Mouse (Mus musculus): ENCODE data around the gene Ppp1r3c.

Gene Ppp1r3c

GRCm38 (mm10) chr19:36716221-36716620 lies 20.2 kb downstream of the Ppp1r3c start:
- DNase-seq (ENCODE audit: low spot score): no peak

GRCm38 (mm10) chr19:36715591-36715990 lies 20.9 kb downstream of the Ppp1r3c start:
- DNase-seq (ENCODE audit: low spot score): no peak

GRCm38 (mm10) chr19:36714492-36714891 lies 22.0 kb downstream of the Ppp1r3c start:
- no peak for DNase-seq (ENCODE audit: low spot score)

- DNase-seq (ENCODE audit: low spot score): no peak
These were observed 23.4 kb downstream of the Ppp1r3c start for GRCm38 (mm10) chr19:36713092-36713491.

DNA sequence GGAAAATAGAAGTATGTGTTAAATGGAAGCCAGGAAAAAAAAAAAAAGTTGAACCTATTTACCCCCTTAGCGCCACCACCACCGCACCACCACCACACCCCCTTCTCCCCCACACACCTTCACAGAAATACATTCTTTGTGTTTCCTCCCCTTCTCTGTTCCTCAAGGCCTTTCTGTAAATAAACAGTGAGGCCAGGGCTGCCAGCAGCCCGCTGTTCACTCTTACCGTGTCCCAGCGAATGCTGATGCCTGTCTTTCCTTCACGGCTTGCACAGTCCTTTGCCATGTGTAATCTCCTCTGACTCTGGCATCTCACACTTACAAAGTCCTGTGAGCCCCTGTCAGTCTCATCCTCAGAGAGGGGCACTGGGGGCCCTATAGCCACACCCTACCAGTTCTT lies 30.3 kb downstream of the Ppp1r3c start:
- DNase-seq (ENCODE audit: low spot score): no peak

- DNase-seq (ENCODE audit: low spot score): no peak
These were observed 30.9 kb downstream of the Ppp1r3c start for GRCm38 (mm10) chr19:36705286-36706146.

- no peak for DNase-seq (ENCODE audit: low spot score)
These were observed 31.7 kb downstream of the Ppp1r3c start for GRCm38 (mm10) chr19:36704763-36705162.

GRCm38 (mm10) chr19:36701809-36702622 lies 34.4 kb downstream of the Ppp1r3c start:
- DNase-seq (ENCODE audit: low spot score): no peak

GRCm38 (mm10) chr19:36701366-36701765 lies 35.1 kb downstream of the Ppp1r3c start:
- no peak for DNase-seq (ENCODE audit: low spot score)

DNA sequence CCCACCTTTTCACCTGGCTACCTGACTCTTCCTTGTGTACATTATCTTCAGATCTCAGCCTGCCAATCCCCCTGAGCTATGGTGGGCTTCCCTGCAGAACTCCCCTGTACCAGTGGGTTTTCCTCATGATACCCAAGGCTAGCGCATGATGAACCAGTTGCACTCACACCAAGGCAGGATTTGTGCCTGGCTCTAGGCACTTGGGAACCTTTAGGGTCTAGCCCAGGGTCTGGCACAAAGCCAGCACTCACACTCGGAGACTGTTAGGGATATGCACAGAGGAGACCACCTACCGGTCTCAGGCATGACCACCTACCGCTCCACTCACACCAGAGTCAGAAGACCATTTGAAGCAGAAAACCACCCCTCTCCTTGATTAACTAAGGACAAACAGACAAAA lies 35.5 kb downstream of the Ppp1r3c start:
- no peak for DNase-seq (ENCODE audit: low spot score)

GRCm38 (mm10) chr19:36699151-36699550 lies 37.3 kb downstream of the Ppp1r3c start:
- no peak for DNase-seq (ENCODE audit: low spot score)

DNA sequence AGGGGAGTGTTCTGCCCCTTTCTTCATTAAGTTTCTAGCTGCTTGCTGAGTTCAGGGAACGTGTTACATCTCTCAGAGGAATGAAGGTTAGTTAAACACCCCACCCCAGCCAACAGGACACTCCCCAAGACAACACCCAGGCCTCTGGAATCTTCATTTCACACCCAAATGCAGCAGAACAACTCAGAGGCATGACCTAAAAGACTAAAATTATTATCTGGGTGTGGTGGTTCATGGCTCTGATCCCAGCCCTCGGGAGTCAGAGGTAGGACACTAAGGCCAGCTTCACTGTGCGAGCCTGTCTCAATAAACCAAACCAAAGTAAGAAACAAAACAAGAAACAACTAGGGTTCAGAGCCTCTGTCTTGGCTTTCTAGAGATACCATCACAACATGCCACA lies 38.3 kb downstream of the Ppp1r3c start:
- DNase-seq (ENCODE audit: low spot score): no peak

- no peak for DNase-seq (ENCODE audit: low spot score)
These were observed 39.8 kb downstream of the Ppp1r3c start for GRCm38 (mm10) chr19:36696601-36697122.

- no peak for DNase-seq (ENCODE audit: low spot score)
These were observed 42.9 kb downstream of the Ppp1r3c start for GRCm38 (mm10) chr19:36693530-36693929.

DNA sequence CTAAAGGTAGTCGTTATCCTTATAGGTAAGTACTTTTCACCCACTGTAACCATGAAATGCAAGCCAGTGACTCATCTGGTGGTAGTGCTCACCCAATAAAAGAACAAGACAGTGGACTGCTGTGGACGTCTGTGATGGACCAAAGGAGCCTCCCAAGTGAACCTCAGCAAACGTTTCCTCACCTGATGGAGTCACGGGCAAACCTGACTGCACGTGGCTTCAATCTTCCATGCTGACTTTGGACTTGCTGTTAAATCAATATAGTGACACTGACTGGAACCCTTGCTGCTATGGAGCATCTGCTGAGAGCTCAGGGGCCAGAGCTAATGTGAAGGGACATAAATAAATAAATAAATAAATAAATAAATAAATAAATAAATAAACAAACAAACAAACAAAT lies 44.5 kb downstream of the Ppp1r3c start:
- DNase-seq (ENCODE audit: low spot score): no peak

DNA sequence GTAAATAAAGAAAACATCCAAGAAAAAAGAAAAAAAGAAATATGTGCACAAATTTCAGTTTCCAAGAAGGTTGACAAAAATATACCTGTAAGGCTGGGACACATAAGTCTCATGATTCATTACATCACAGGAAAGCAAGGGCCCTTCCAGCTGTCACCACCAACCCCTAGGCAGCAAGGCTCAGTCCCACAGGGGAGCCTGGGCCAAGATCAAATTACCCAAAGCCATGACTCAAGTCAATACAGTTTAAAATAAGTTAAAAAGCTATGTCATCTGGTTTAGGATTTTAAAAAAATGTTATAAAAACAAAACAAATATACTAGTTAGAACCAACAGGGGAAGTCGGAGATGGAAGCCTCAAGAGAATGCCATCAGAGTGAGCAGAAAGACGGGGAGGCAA lies 45.2 kb downstream of the Ppp1r3c start:
- no peak for DNase-seq (ENCODE audit: low spot score)

- no peak for DNase-seq (ENCODE audit: low spot score)
These were observed 47.2 kb downstream of the Ppp1r3c start for GRCm38 (mm10) chr19:36689205-36689604.

DNA sequence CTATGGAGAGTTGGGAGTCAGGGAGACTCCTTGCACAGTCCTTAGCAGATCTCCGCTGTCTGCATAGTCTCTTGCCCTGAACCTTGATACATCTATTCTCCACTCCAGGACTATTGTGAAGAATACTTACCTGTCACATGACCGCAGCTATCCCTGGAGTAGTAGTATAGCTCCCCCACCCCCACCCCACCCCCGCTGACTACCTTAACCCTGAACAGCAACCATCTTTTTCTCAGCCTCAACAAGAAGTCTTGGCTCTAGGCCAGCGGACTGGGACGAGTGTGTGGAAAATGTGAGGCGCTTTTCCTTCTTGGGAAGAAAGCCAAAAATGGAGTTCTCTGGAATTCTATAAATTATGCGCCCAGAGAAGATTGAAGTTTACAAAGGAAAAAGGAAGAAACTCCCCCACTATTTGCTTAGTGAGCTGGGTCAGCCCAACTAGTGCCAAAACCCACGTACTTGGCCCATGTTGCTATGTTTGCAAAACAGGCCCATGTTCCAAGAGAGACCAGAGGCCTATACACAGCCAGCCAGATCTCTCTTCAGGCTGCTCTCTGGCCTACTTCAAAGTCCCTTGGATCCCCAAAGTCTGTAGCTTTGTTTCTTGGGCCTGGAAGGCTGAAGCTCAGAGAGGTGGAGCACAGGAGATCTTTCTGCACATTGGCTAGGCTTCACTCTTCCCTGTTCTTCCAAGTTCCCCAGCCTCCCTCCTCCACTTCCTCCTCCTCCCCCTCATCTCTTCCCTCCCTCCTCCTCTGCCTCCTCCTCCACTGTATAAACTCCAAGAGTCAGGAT lies 48.4 kb downstream of the Ppp1r3c start:
- DNase-seq (ENCODE audit: low spot score): no peak

DNA sequence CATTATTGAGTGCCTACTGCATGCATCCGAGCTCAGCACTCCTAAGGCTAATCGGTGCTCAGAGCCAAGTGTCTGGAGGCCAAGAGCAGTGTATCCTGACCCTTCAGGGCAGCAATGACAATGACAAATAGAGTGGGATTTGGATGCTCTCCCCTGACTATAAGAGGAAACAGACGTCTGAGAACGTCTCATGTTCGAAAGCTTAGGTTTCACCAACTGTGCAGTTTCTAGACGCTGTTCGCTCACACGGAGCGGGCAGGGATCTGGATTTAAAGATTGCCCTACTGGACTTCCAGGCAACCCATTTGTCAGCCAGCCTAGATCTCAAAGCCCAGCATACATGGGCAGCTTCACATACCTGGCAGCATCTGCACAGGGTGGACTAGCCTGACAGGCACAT lies 49.4 kb downstream of the Ppp1r3c start:
- DNase-seq (ENCODE audit: low spot score): no peak

- DNase-seq (ENCODE audit: low spot score): no peak
These were observed 50.4 kb downstream of the Ppp1r3c start for GRCm38 (mm10) chr19:36686016-36686415.

DNA sequence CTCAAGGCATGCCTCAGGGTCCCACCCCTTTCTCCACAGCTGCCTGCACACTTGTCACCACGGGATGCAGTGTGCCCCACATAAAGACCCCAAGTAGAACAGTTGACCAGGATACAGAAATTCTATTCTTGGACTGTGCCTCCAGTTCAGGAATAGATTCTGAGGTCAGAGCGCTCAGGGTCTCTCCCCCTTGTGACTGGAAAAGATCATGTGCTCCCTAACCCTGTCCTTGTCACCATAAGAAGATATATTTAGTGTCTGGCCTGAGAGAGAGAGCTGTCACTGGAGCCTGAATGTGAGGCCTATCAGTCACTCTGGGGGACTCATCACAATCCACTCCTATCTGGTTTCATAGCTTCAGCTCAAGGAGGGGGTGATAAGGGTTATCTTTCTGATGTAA lies 53.9 kb downstream of the Ppp1r3c start:
- DNase-seq (ENCODE audit: low spot score): no peak

Measured in left cerebral cortex, adult 11 months (tissue).